Mouse (Mus musculus) MEL (cell line): ENCODE measurements around the gene Rps15. TPM values are rescaled to one million over a fixed set of nuclear protein-coding genes. Genes with fewer than 3 reads are reported as not detected.

Experiments
- DNase-seq: peaks from one replicate; pipeline ENCODE4 v3.0.0; 2011; ENCODE audit warnings: low read depth, low spot score
- H3K27ac ChIP-seq: 2 replicates; pipeline ENCODE4 v1.5.1; 2012; ENCODE audit warnings: low read depth, mild to moderate bottlenecking, control low read depth, low read length, moderate library complexity; ENCODE audit not compliant: control insufficient read depth
- H3K27me3 ChIP-seq, 2 experiments: fragments of 150-350 bp in 1 of 2; sonication (generic) in 1 of 2; 2 replicates each; pipeline ENCODE4 v1.6.1; 2012; ENCODE audit warnings: low read length in 2 of 2, mild to moderate bottlenecking in 2 of 2, improper control_type of control experiment in 1 of 2, moderate library complexity in 1 of 2; ENCODE audit not compliant: insufficient read depth in 2 of 2, control insufficient read depth in 1 of 2
- H3K36me3 ChIP-seq, 2 experiments: 2 replicates each; pipeline ENCODE4 v1.6.1; 2012 to 2014; ENCODE audit warnings: low read length in 2 of 2, improper control_type of control experiment in 1 of 2, inconsistent platforms in 1 of 2, mild to moderate bottlenecking in 1 of 2; ENCODE audit not compliant: insufficient read depth in 2 of 2, control insufficient read depth in 1 of 2
- H3K4me1 ChIP-seq, 2 experiments: fragments of 150-350 bp in 1 of 2; sonication (generic) in 1 of 2; 2 replicates each; pipeline ENCODE4 v1.6.1; 2012; ENCODE audit warnings: low read length in 2 of 2, improper control_type of control experiment in 1 of 2, mild to moderate bottlenecking in 1 of 2; ENCODE audit not compliant: insufficient read depth in 2 of 2, control insufficient read depth in 1 of 2
- H3K4me3 ChIP-seq, 2 experiments: fragments of 150-350 bp in 1 of 2; sonication (generic) in 1 of 2; 2 replicates each; pipeline ENCODE4 v1.5.1; 2012; ENCODE audit warnings: low read depth in 2 of 2, low read length in 2 of 2, mild to moderate bottlenecking in 2 of 2, moderate library complexity in 2 of 2, control low read depth in 1 of 2, improper control_type of control experiment in 1 of 2; ENCODE audit not compliant: control insufficient read depth in 1 of 2, insufficient read depth in 1 of 2
- H3K79me2 ChIP-seq: 2 replicates; pipeline ENCODE4 v1.6.1; 2012; ENCODE audit warnings: mild to moderate bottlenecking, low read length, moderate library complexity; ENCODE audit not compliant: control insufficient read depth, poor library complexity, insufficient read depth
- H3K9ac ChIP-seq: 2 replicates; pipeline ENCODE4 v1.6.1; 2012; ENCODE audit warnings: low read depth, mild to moderate bottlenecking, control low read depth, low read length, moderate library complexity; ENCODE audit not compliant: control insufficient read depth, poor library complexity, severe bottlenecking
- H3K9me3 ChIP-seq: fragments of 150-350 bp; sonication (generic); replicated peaks from 2 replicates; pipeline ENCODE4 v1.6.1; 2012; ENCODE audit warnings: mild to moderate bottlenecking, low read length, improper control_type of control experiment, moderate library complexity; ENCODE audit not compliant: insufficient read depth
- BHLHE40 ChIP-seq: IDR thresholded peaks from 2 replicates; pipeline ENCODE4 v1.6.1; 2012; ENCODE audit warnings: low read depth, mild to moderate bottlenecking, inconsistent platforms, low read length, improper control_type of control experiment, borderline replicate concordance
- CHD1 ChIP-seq: IDR thresholded peaks from 2 replicates; pipeline ENCODE4 v1.6.1; 2012; ENCODE audit warnings: low read depth, mild to moderate bottlenecking, inconsistent platforms, low read length, improper control_type of control experiment
- CTCF ChIP-seq, 3 experiments: IDR thresholded peaks in 2 of 3; conservative IDR thresholded peaks in 1 of 3; 2 replicates each; pipeline ENCODE4 v1.5.1; 2011 to 2012; ENCODE audit warnings: low read length in 3 of 3, low read depth in 2 of 3, mild to moderate bottlenecking in 2 of 3, improper control_type of control experiment in 1 of 3, inconsistent platforms in 1 of 3, mixed read lengths in 1 of 3, moderate library complexity in 1 of 3; ENCODE audit not compliant: control insufficient read depth in 1 of 3, insufficient read depth in 1 of 3, poor library complexity in 1 of 3, severe bottlenecking in 1 of 3
- E2F4 ChIP-seq: IDR thresholded peaks from 2 replicates; pipeline ENCODE4 v1.6.1; 2011; ENCODE audit warnings: low read depth, low read length, improper control_type of control experiment, borderline replicate concordance
- ELF1 ChIP-seq: IDR thresholded peaks from 2 replicates; pipeline ENCODE4 v1.6.1; 2014; ENCODE audit warnings: low read depth, mild to moderate bottlenecking, inconsistent platforms, low read length, improper control_type of control experiment, moderate library complexity
- EP300 ChIP-seq, 2 experiments: IDR thresholded peaks; 2 replicates each; pipeline ENCODE4 v1.6.1; 2011; ENCODE audit warnings: improper control_type of control experiment in 2 of 2, low read length in 2 of 2, low read depth in 1 of 2, mild to moderate bottlenecking in 1 of 2
- ETS1 ChIP-seq: IDR thresholded peaks from 2 replicates; pipeline ENCODE4 v1.6.1; 2012; ENCODE audit warnings: low read depth, mild to moderate bottlenecking, inconsistent platforms, low read length, improper control_type of control experiment, moderate library complexity
- GABPA ChIP-seq: IDR thresholded peaks from 2 replicates; pipeline ENCODE4 v1.6.1; 2012; ENCODE audit warnings: low read depth, mild to moderate bottlenecking, inconsistent platforms, low read length, improper control_type of control experiment, moderate library complexity
- GATA1 ChIP-seq: IDR thresholded peaks from 2 replicates; pipeline ENCODE4 v1.6.1; 2011; ENCODE audit warnings: low read depth, low read length, improper control_type of control experiment
- HCFC1 ChIP-seq: IDR thresholded peaks from 2 replicates; pipeline ENCODE4 v1.6.1; 2012; ENCODE audit warnings: low read depth, mild to moderate bottlenecking, inconsistent platforms, low read length, improper control_type of control experiment, moderate library complexity
- JUND ChIP-seq: IDR thresholded peaks from 2 replicates; pipeline ENCODE4 v1.6.1; 2011; ENCODE audit warnings: low read depth, mild to moderate bottlenecking, improper control_type of control experiment, low read length
- KAT2A ChIP-seq: conservative IDR thresholded peaks from 2 replicates; pipeline ENCODE4 v1.6.1; 2012; ENCODE audit warnings: low read depth, low read length, improper control_type of control experiment, inconsistent platforms
- MAFK ChIP-seq: IDR thresholded peaks from 2 replicates; pipeline ENCODE4 v1.6.1; 2011; ENCODE audit warnings: low read depth, mild to moderate bottlenecking, low read length, improper control_type of control experiment, borderline replicate concordance
- MAX ChIP-seq: IDR thresholded peaks from 2 replicates; pipeline ENCODE4 v1.6.1; 2011; ENCODE audit warnings: low read length, improper control_type of control experiment
- MAZ ChIP-seq: IDR thresholded peaks from 2 replicates; pipeline ENCODE4 v1.6.1; 2012; ENCODE audit warnings: low read depth, mild to moderate bottlenecking, inconsistent platforms, low read length, improper control_type of control experiment
- MEF2A ChIP-seq: IDR thresholded peaks from 2 replicates; pipeline ENCODE4 v1.6.1; 2014; ENCODE audit warnings: low read depth, mild to moderate bottlenecking, inconsistent platforms, low read length, improper control_type of control experiment; ENCODE audit not compliant: poor library complexity, insufficient replicate concordance, severe bottlenecking; ENCODE audit errors: extremely low read depth
- MXI1 ChIP-seq: IDR thresholded peaks from 2 replicates; pipeline ENCODE4 v1.6.1; 2011; ENCODE audit warnings: mild to moderate bottlenecking, low read depth, low read length, improper control_type of control experiment
- MYB ChIP-seq: IDR thresholded peaks from 2 replicates; pipeline ENCODE4 v1.6.1; 2011; ENCODE audit warnings: mild to moderate bottlenecking, low read depth, low read length, improper control_type of control experiment
- MYC ChIP-seq: IDR thresholded peaks from 2 replicates; pipeline ENCODE4 v1.6.1; 2011; ENCODE audit warnings: low read depth, mild to moderate bottlenecking, low read length, improper control_type of control experiment, moderate library complexity
- NELFE ChIP-seq: IDR thresholded peaks from 2 replicates; pipeline ENCODE4 v1.6.1; 2011; ENCODE audit warnings: low read depth, low read length, improper control_type of control experiment
- NRF1 ChIP-seq: IDR thresholded peaks from 2 replicates; pipeline ENCODE4 v1.6.1; 2014; ENCODE audit warnings: low read depth, mild to moderate bottlenecking, inconsistent platforms, low read length, improper control_type of control experiment, moderate library complexity; ENCODE audit not compliant: poor library complexity, insufficient read depth, severe bottlenecking
- POLR2A ChIP-seq, 2 experiments: IDR thresholded peaks; 2 replicates each; pipeline ENCODE4 v1.6.1; 2011 to 2012; ENCODE audit warnings: low read length in 2 of 2, mild to moderate bottlenecking in 2 of 2, control low read depth in 1 of 2, improper control_type of control experiment in 1 of 2, low read depth in 1 of 2, moderate library complexity in 1 of 2; ENCODE audit not compliant: control insufficient read depth in 1 of 2, insufficient read depth in 1 of 2, poor library complexity in 1 of 2
- POLR2AphosphoS5 ChIP-seq: IDR thresholded peaks from 2 replicates; pipeline ENCODE4 v1.6.1; 2012; ENCODE audit warnings: low read depth, borderline replicate concordance, mild to moderate bottlenecking, inconsistent platforms, low read length, moderate library complexity, mixed read lengths
- RAD21 ChIP-seq: IDR thresholded peaks from 2 replicates; pipeline ENCODE4 v1.6.1; 2011; ENCODE audit warnings: mild to moderate bottlenecking, low read depth, low read length, improper control_type of control experiment
- RCOR1 ChIP-seq: IDR thresholded peaks from 2 replicates; pipeline ENCODE4 v1.6.1; 2012; ENCODE audit warnings: low read depth, mild to moderate bottlenecking, inconsistent platforms, low read length, improper control_type of control experiment
- SIN3A ChIP-seq: IDR thresholded peaks from 2 replicates; pipeline ENCODE4 v1.6.1; 2012; ENCODE audit warnings: low read length, improper control_type of control experiment, inconsistent platforms
- SMC3 ChIP-seq: IDR thresholded peaks from 2 replicates; pipeline ENCODE4 v1.6.1; 2011; ENCODE audit warnings: low read depth, low read length, improper control_type of control experiment
- TAL1 ChIP-seq: IDR thresholded peaks from 2 replicates; pipeline ENCODE4 v1.6.1; 2012; ENCODE audit warnings: mild to moderate bottlenecking, inconsistent platforms, low read length, moderate library complexity, mixed read lengths
- TBP ChIP-seq: IDR thresholded peaks from 2 replicates; pipeline ENCODE4 v1.8.0; 2011; ENCODE audit warnings: low read depth, low read length, improper control_type of control experiment
- TCF12 ChIP-seq: IDR thresholded peaks from 2 replicates; pipeline ENCODE4 v1.6.1; 2014; ENCODE audit warnings: low read depth, mild to moderate bottlenecking, inconsistent platforms, low read length, improper control_type of control experiment, moderate library complexity
- UBTF ChIP-seq: IDR thresholded peaks from 2 replicates; pipeline ENCODE4 v1.6.1; 2012; ENCODE audit warnings: low read depth, mild to moderate bottlenecking, inconsistent platforms, low read length, improper control_type of control experiment, moderate library complexity, borderline replicate concordance; ENCODE audit not compliant: insufficient read depth
- USF1 ChIP-seq: IDR thresholded peaks from 2 replicates; pipeline ENCODE4 v1.6.1; 2014; ENCODE audit warnings: low read depth, mild to moderate bottlenecking, inconsistent platforms, low read length, improper control_type of control experiment, moderate library complexity
- USF2 ChIP-seq, 2 experiments: IDR thresholded peaks; 2 replicates each; pipeline ENCODE4 v1.6.1; 2011 to 2012; ENCODE audit warnings: improper control_type of control experiment in 2 of 2, low read length in 2 of 2, borderline replicate concordance in 1 of 2, inconsistent platforms in 1 of 2, low read depth in 1 of 2, mild to moderate bottlenecking in 1 of 2; ENCODE audit not compliant: insufficient read depth in 1 of 2
- ZC3H11A ChIP-seq: IDR thresholded peaks from 2 replicates; pipeline ENCODE4 v1.6.1; 2012; ENCODE audit warnings: low read depth, mild to moderate bottlenecking, inconsistent platforms, low read length, improper control_type of control experiment
- ZKSCAN1 ChIP-seq: IDR thresholded peaks from 2 replicates; pipeline ENCODE4 v1.6.1; 2012; ENCODE audit warnings: low read depth, mild to moderate bottlenecking, inconsistent platforms, low read length, improper control_type of control experiment, moderate library complexity
- ZMIZ1 ChIP-seq: IDR thresholded peaks from 2 replicates; pipeline ENCODE4 v1.6.1; 2012; ENCODE audit warnings: low read depth, mild to moderate bottlenecking, inconsistent platforms, low read length, improper control_type of control experiment, moderate library complexity
- ZNF384 ChIP-seq: IDR thresholded peaks from 2 replicates; pipeline ENCODE4 v1.6.1; 2012; ENCODE audit warnings: low read depth, mild to moderate bottlenecking, inconsistent platforms, low read length, improper control_type of control experiment
- polyA plus RNA-seq, 2 experiments: library from polyadenylated mRNA; stranded (reverse) in 1 of 2; unstranded in 1 of 2; fragments of >175 nt in 1 of 2; fragments of >200 nt in 1 of 2; gene quantifications; 2 replicates each; pipeline versions ENCODE4 v1.2.1 to v1.2.4; 2012; ENCODE audit warnings: low replicate concordance in 2 of 2, low read depth in 1 of 2; ENCODE audit not compliant: insufficient read length in 2 of 2, insufficient read depth in 1 of 2, missing spikeins in 1 of 2
- total RNA-seq: library from RNA; depleted of rRNA; stranded (reverse); fragments of 300-350 nt; gene quantifications from 2 replicates; pipeline ENCODE4 v1.2.3, GENCODE M21; 2012

Gene Rps15
- total and polyA plus RNA-seq, 3 experiments, result 1,331 to 4,320 (median 3,905) TPM

DNA sequence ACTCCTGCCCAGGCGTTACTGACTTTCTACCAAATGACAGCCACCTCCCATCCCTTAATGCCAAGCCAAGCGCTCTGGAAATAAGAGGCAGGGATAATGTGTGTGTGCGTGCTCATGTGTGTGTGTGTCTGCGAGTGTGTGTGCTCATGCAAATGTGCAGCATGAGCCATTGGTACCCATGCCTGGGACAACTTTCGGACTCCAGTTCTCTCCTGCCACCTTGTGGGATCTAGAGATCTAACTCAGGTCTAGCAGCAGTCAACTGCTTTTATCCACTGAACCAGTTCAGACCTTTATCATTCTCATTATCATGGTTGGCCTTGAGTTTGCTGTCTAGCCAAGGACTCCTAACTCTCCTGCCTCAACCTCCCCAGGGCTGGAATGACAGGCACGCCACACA, 44.4 kb upstream of the Rps15 start:
- H3K79me2 ChIP-seq, result peaks cover 20% of the 10 kb centered on the region
- peak overlapping the region; percentile 41 to 56 for H3K4me3 ChIP-seq
- H3K27ac ChIP-seq, result no peak overlapping the region
- H3K4me1 ChIP-seq, result peaks cover 0 to 6% of the 10 kb centered on the region in 2 experiments; a peak in 2 of 4 replicates
- H3K9ac ChIP-seq, result peak overlapping the region; percentile 49
- H3K36me3 ChIP-seq, result peaks cover 0 to 3% of the 10 kb centered on the region in 2 experiments; a peak in 2 of 4 replicates
- peak; percentile 61 for TF ChIP-seq MXI1
- no peak for TF ChIP-seq MYB
- no peak for TF ChIP-seq TBP
- TF ChIP-seq ZMIZ1, result no peak
- no peak for TF ChIP-seq CHD1
- TF ChIP-seq POLR2AphosphoS5, result no peak
- no peak for TF ChIP-seq MAX
- TF ChIP-seq TAL1, result no peak
- TF ChIP-seq BHLHE40, result no peak
- TF ChIP-seq TCF12, result 0 out of 2 replicates have a peak, but pooled peaks have one; percentile 7
- peak; percentile 68 for TF ChIP-seq SMC3
- no peak for TF ChIP-seq MAZ
- TF ChIP-seq USF1, result no peak
- TF ChIP-seq ZKSCAN1, result no peak
- no peak for TF ChIP-seq UBTF
- TF ChIP-seq EP300 (IDR thresholded peaks at IDR 0.05; ENCODE audit: low read depth in 1 of 2, low read length in 2 of 2), result no peak
- TF ChIP-seq MAFK, result no peak
- TF ChIP-seq ZNF384, result no peak
- TF ChIP-seq ELF1, result no peak
- peak; percentile 75 for TF ChIP-seq RAD21
- no peak for TF ChIP-seq MYC
- no peak for TF ChIP-seq RCOR1
- no peak for TF ChIP-seq POLR2A (IDR thresholded peaks at IDR 0.05; ENCODE audit: control insufficient read depth in 1 of 2, insufficient read depth in 1 of 2, low read depth in 1 of 2, low read length in 2 of 2, poor library complexity in 1 of 2)
- TF ChIP-seq SIN3A, result peak; percentile 67; the same call in 1 of the 2 replicates
- TF ChIP-seq CTCF (IDR thresholded peaks at IDR 0.05 in 2 of 3, conservative IDR thresholded peaks at IDR 0.05 in 1 of 3; ENCODE audit: control insufficient read depth in 1 of 3, insufficient read depth in 1 of 3, low read depth in 2 of 3, low read length in 3 of 3, poor library complexity in 1 of 3, severe bottlenecking in 1 of 3), result peak; percentile 37 to 77 (median 48)
- TF ChIP-seq NELFE, result no peak
- TF ChIP-seq ETS1, result no peak
- TF ChIP-seq ZC3H11A, result no peak; the same call in none of the 2 replicates
- TF ChIP-seq E2F4, result no peak
- no peak for TF ChIP-seq USF2 (IDR thresholded peaks at IDR 0.05; ENCODE audit: borderline replicate concordance in 1 of 2, insufficient read depth in 1 of 2, low read depth in 1 of 2, low read length in 2 of 2)
- no peak for TF ChIP-seq GABPA
- peak; percentile 16; the same call in 1 of the 2 replicates for TF ChIP-seq GATA1
- TF ChIP-seq NRF1, result no peak
- no peak for TF ChIP-seq MEF2A
- TF ChIP-seq KAT2A, result no peak
- TF ChIP-seq HCFC1, result peak; percentile 45; the same call in 1 of the 2 replicates
- no peak for TF ChIP-seq JUND
- H3K27me3 ChIP-seq, result no peaks in the 10 kb centered on the region
- H3K9me3 ChIP-seq, result no peaks in the 10 kb centered on the region
- DNase-seq, result peak; percentile 79
